ENCODE assay signal across 15 mouse cellular contexts in the genomic region with DNA sequence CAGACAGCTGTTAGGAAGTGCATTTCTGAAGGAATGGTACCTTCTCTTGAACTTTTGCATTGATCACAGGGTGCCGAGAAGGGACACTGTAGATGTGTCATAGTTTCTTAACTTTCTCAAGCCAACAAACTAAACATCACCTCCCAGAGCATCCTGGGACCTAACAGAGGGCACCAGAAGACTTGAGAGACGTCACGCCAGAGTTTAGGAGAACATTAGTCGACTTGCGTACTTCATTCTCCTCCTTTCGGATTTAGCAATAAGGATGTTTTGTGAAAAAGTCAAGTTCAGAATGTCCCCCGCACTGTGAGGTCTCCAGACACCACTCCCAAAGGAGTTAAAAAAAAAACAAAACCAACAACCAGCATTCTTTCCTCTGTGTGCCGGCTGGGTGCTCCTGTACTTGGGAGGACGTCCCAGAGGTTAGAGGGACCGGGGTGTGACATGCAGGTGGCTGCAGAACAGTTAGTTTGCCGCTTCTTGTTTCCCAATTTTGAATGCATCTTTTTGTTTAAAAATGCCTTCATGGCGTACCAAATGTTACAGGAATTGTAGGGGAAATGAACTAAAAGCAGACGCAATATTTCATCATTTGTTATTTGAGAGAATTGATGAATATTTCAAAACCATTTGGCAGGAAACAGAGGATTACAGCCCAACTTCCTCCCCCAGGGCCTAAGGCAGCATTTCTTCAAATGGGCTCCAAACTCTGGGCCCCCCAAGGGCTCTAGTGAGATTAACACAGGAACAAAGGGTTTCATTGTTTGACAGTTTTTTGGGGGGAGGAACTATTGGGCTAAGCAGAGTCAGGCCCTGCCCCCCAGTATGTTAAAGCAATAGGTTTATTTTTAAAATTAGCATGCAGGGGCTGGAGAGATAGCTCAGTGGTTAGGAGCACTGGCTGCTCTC. TPM values are rescaled to one million over a fixed set of nuclear protein-coding genes. Genes with fewer than 3 reads are reported as not detected.
DNase-seq lines count a peak whose midpoint lies in the region; ATAC-seq and TF ChIP-seq lines count a peak whose summit lies in the region.
"Had no signal": no experiment of that assay in that cellular context is flagged by ENCODE, and none has a peak within 500 bp of the region (broad histone marks: within the 10 kb centered on the region; RNA-seq: fewer than 3 reads in every experiment).

No protein-coding gene starts in this region.

- H3K9ac ChIP-seq in lung, embryonic 14.5 days, result no peak overlapping the region; the same call in 1 of the 2 replicates
- H3K9ac ChIP-seq in embryonic facial prominence, embryonic 14.5 days (ENCODE audit: low read depth, low read length), result no peak overlapping the region
- H3K9ac ChIP-seq in limb, embryonic 14.5 days (ENCODE audit: low read depth, low read length, severe bottlenecking), result no peak overlapping the region
- H3K9ac ChIP-seq: forebrain, postnatal 0 days; hindbrain, embryonic 15.5 days; liver, embryonic 14.5 days had no signal

- no peak for TF ChIP-seq CTCF in gastrocnemius, adult 2 months (IDR thresholded peaks at IDR 0.05)
- no peak for TF ChIP-seq CTCF in lung, embryonic 14.5 days (IDR thresholded peaks at IDR 0.05; ENCODE audit: low read depth)

- no peak overlapping the region for H3K4me2 ChIP-seq in lung, embryonic 14.5 days
- H3K4me2 ChIP-seq in embryonic facial prominence, embryonic 14.5 days (ENCODE audit: low read depth, low read length), result no peak overlapping the region
- H3K4me2 ChIP-seq in limb, embryonic 14.5 days (replicated peaks; ENCODE audit: low read depth, low read length, severe bottlenecking), result no peak overlapping the region
- H3K4me2 ChIP-seq: hindbrain, embryonic 15.5 days had no signal

- no peak for TF ChIP-seq POLR2A in limb, embryonic 14.5 days (IDR thresholded peaks at IDR 0.05; ENCODE audit: borderline replicate concordance, extremely low read depth, insufficient read depth, insufficient read length)

- ATAC-seq in lung, embryonic 14.5 days (ENCODE audit: insufficient read depth), result no peak
- peak; percentile 30; the same call in 1 of the 2 replicates for ATAC-seq in embryonic facial prominence, embryonic 14.5 days (ENCODE audit: low read depth)
- peak; percentile 34; the same call in 1 of the 2 replicates for ATAC-seq in limb, embryonic 14.5 days (ENCODE audit: low FRiP score, low read depth)
- ATAC-seq: forebrain, postnatal 0 days had no signal

- no peaks in the 10 kb centered on the region for H3K9me3 ChIP-seq in lung, embryonic 14.5 days (ENCODE audit: low read depth, low read length)
- H3K9me3 ChIP-seq in embryonic facial prominence, embryonic 14.5 days (ENCODE audit: control insufficient read depth, low read length), result no peaks in the 10 kb centered on the region
- no peaks in the 10 kb centered on the region for H3K9me3 ChIP-seq in limb, embryonic 14.5 days (ENCODE audit: control insufficient read depth, low read length)
- H3K9me3 ChIP-seq: hindbrain, embryonic 15.5 days had no signal

- H3K4me1 ChIP-seq in lung, embryonic 14.5 days (ENCODE audit: insufficient read depth), result no peaks in the 10 kb centered on the region; the same call in 1 of the 2 replicates
- H3K4me1 ChIP-seq in embryonic facial prominence, embryonic 14.5 days (ENCODE audit: control insufficient read depth, insufficient read depth, low read length), result peaks cover 12% of the 10 kb centered on the region
- H3K4me1 ChIP-seq in limb, embryonic 14.5 days (ENCODE audit: control insufficient read depth, insufficient read depth, low read length), result peaks cover 8% of the 10 kb centered on the region
- H3K4me1 ChIP-seq: hindbrain, embryonic 15.5 days had no signal

- no peaks in the 10 kb centered on the region for H3K36me3 ChIP-seq in lung, embryonic 14.5 days (ENCODE audit: insufficient read depth)
- H3K36me3 ChIP-seq in embryonic facial prominence, embryonic 14.5 days (ENCODE audit: control insufficient read depth, insufficient read depth, low read length), result no peaks in the 10 kb centered on the region
- no peaks in the 10 kb centered on the region for H3K36me3 ChIP-seq in limb, embryonic 14.5 days (ENCODE audit: control insufficient read depth, insufficient read depth, low read length)
- H3K36me3 ChIP-seq: hindbrain, embryonic 15.5 days had no signal

- WGBS in lung, embryonic 14.5 days, result 44% methylated on average over 13 of the region's 13 CpGs
- WGBS in embryonic facial prominence, embryonic 14.5 days, result 39% methylated on average over 13 of the region's 13 CpGs
- WGBS in limb, embryonic 14.5 days, result 58% methylated on average over 13 of the region's 13 CpGs

- peak overlapping the region; percentile 72 for H3K27ac ChIP-seq in gastrocnemius, adult 2 months
- H3K27ac ChIP-seq in lung, embryonic 14.5 days (ENCODE audit: low read depth), result peak overlapping the region; percentile 20; the same call in 1 of the 2 replicates
- H3K27ac ChIP-seq in embryonic facial prominence, embryonic 14.5 days (replicated peaks; ENCODE audit: low read depth, low read length), result 0 out of 2 replicates have a peak overlapping the region, but pooled peaks have one; percentile 40
- no peak overlapping the region for H3K27ac ChIP-seq in limb, embryonic 14.5 days (replicated peaks; ENCODE audit: low read depth, low read length)
- H3K27ac ChIP-seq: hindbrain, embryonic 15.5 days; liver, embryonic 14.5 days had no signal

- peak; percentile 56 for DNase-seq in gastrocnemius, adult 2 months
- DNase-seq in gastrocnemius, postnatal 10 days, result no peak
- DNase-seq in lung, embryonic 14.5 days, result no peak
- no peak for DNase-seq in lung, postnatal 10 days
- peak; percentile 75 for DNase-seq in embryonic facial prominence, embryonic 14.5 days (ENCODE audit: low spot score)
- peak; percentile 60 for DNase-seq in limb, embryonic 14.5 days (ENCODE audit: low spot score)
- no peak for DNase-seq in cerebellum, postnatal 25 days
- no peak for DNase-seq in spleen, postnatal 36 days (ENCODE audit: low spot score in 2 of 2)
- DNase-seq: adrenal gland, postnatal 25 days; cerebellum, postnatal 36 days; forebrain, postnatal 0 days; retina, postnatal 1 day had no signal

- intact Hi-C loops in gastrocnemius, adult 2 months (cut with DNase I), result no loop called here

- no peaks in the 10 kb centered on the region for H3K27me3 ChIP-seq in lung, embryonic 14.5 days (ENCODE audit: insufficient read depth, low read length)
- H3K27me3 ChIP-seq in embryonic facial prominence, embryonic 14.5 days (replicated peaks; ENCODE audit: control insufficient read depth, insufficient read depth, low read length), result no peaks in the 10 kb centered on the region
- no peaks in the 10 kb centered on the region for H3K27me3 ChIP-seq in limb, embryonic 14.5 days (ENCODE audit: control insufficient read depth, insufficient read depth, low read length)
- H3K27me3 ChIP-seq: hindbrain, embryonic 15.5 days had no signal

- no peak overlapping the region for H3K4me3 ChIP-seq in gastrocnemius, adult 2 months
- no peak overlapping the region for H3K4me3 ChIP-seq in lung, embryonic 14.5 days (ENCODE audit: low read depth, low read length)
- H3K4me3 ChIP-seq in embryonic facial prominence, embryonic 14.5 days (ENCODE audit: low read depth, low read length), result no peak overlapping the region
- H3K4me3 ChIP-seq in limb, embryonic 14.5 days (replicated peaks; ENCODE audit: low read length), result no peak overlapping the region
- H3K4me3 ChIP-seq: hindbrain, embryonic 15.5 days had no signal

RNA-seq across cellular contexts. Expression of gene 6030408B16Rik, which starts 15.7 kb away (rescaled TPM):
- under 1 TPM; 0.20 to 0.36 TPM for total RNA-seq in gastrocnemius, adult 2 months (2021)
- under 1 TPM; 0.54 to 0.77 TPM for total RNA-seq in gastrocnemius, postnatal 10 days (2021)
- polyA plus RNA-seq in lung, embryonic 14.5 days (2014; fragmentation: Nextera tagmentation; extraction: Ambion mirVana), result 41.0 and 41.4 TPM in 2 replicates
- polyA plus RNA-seq in embryonic facial prominence, embryonic 14.5 days (2014; fragmentation: Nextera tagmentation; extraction: Ambion mirVana), result 0.79 and 0.84 TPM in 2 replicates
- 1.0 and 2.2 TPM in 2 replicates for polyA plus RNA-seq in limb, embryonic 14.5 days (2012; rRNA removed)
- polyA plus RNA-seq in limb, embryonic 14.5 days (2014; fragmentation: Nextera tagmentation; extraction: Ambion mirVana), result 0.74 and 1.8 TPM in 2 replicates
- polyA plus RNA-seq: hindbrain, embryonic 15.5 days; large intestine, adult 2 months had no signal

RNA-seq across cellular contexts. Expression of gene Atg101, which starts 24.6 kb away (rescaled TPM):
- 10 to 100 TPM; 23.7 to 32.4 TPM for total RNA-seq in gastrocnemius, adult 2 months (2021)
- 10 to 100 TPM; 24.4 to 27.2 TPM for total RNA-seq in gastrocnemius, postnatal 10 days (2021)
- polyA plus RNA-seq in lung, embryonic 14.5 days (2014; fragmentation: Nextera tagmentation; extraction: Ambion mirVana), result 59.1 and 64.7 TPM in 2 replicates
- polyA plus RNA-seq in embryonic facial prominence, embryonic 14.5 days (2014; fragmentation: Nextera tagmentation; extraction: Ambion mirVana), result 49.9 and 62.0 TPM in 2 replicates
- 42.9 and 47.2 TPM in 2 replicates for polyA plus RNA-seq in limb, embryonic 14.5 days (2012; rRNA removed)
- 53.3 and 56.0 TPM in 2 replicates for polyA plus RNA-seq in limb, embryonic 14.5 days (2014; fragmentation: Nextera tagmentation; extraction: Ambion mirVana)

RNA-seq across cellular contexts. Expression of gene Nr4a1, which starts 54.6 kb away (rescaled TPM):
- total RNA-seq in gastrocnemius, adult 2 months (2021), result 100 to 1,000 TPM; 143 to 146 TPM
- 10 to 100 TPM; 22.5 to 23.1 TPM for total RNA-seq in gastrocnemius, postnatal 10 days (2021)
- polyA plus RNA-seq in lung, embryonic 14.5 days (2014; fragmentation: Nextera tagmentation; extraction: Ambion mirVana), result 8.8 TPM in 2 replicates
- 11.5 and 12.4 TPM in 2 replicates for polyA plus RNA-seq in embryonic facial prominence, embryonic 14.5 days (2014; fragmentation: Nextera tagmentation; extraction: Ambion mirVana)
- polyA plus RNA-seq in limb, embryonic 14.5 days (2012; rRNA removed), result 19.6 and 31.2 TPM in 2 replicates
- 9.9 and 10.5 TPM in 2 replicates for polyA plus RNA-seq in limb, embryonic 14.5 days (2014; fragmentation: Nextera tagmentation; extraction: Ambion mirVana)

Comparison
In these comparisons a context has a peak if more than half of its experiments do, and no peak if none do; other contexts are left out.
1. DNase-seq: peak in gastrocnemius, adult 2 months (single experiment), embryonic facial prominence, embryonic 14.5 days (single experiment) and limb, embryonic 14.5 days (single experiment); none in gastrocnemius, postnatal 10 days (single experiment), lung, embryonic 14.5 days (single experiment), lung, postnatal 10 days (single experiment), cerebellum, postnatal 25 days (0 of 2) and spleen, postnatal 36 days (0 of 2).
2. RNA of gene 6030408B16Rik, which starts 15.7 kb away (polyA plus RNA-seq): 41.0 to 41.4 TPM in lung, embryonic 14.5 days; 0.74 to 2.2 TPM in limb, embryonic 14.5 days and 0.79 to 0.84 TPM in embryonic facial prominence, embryonic 14.5 days; every median in the first group is over 10 times any median in the second.